Mouse (Mus musculus): Measurements from ENCODE around the gene Ninl. TPM values are rescaled to one million over a fixed set of nuclear protein-coding genes. Genes with fewer than 3 reads are reported as not detected.

The Ninl gene
- polyA plus RNA-seq, 2 experiments: 3.9 to 10.0 TPM

- TF ChIP-seq POLR2A (IDR thresholded peaks at IDR 0.05; ENCODE audit: borderline replicate concordance, extremely low read depth, insufficient read depth, insufficient read length): no peak
- peaks cover 6% of the 10 kb centered on the region; the same call in 1 of the 2 replicates for H3K36me3 ChIP-seq (ENCODE audit: control insufficient read depth, insufficient read depth, low read length)
- DNase-seq (ENCODE audit: low spot score) (no peak), ATAC-seq (ENCODE audit: low FRiP score, low read depth) (no peak)
- no peaks in the 10 kb centered on the region for H3K4me1 ChIP-seq (ENCODE audit: control insufficient read depth, insufficient read depth, low read length)
- no peak overlapping the region for H3K4me2 ChIP-seq (replicated peaks; ENCODE audit: low read depth, low read length, severe bottlenecking)
- no peaks in the 10 kb centered on the region for H3K27me3 ChIP-seq (ENCODE audit: control insufficient read depth, insufficient read depth, low read length)
- H3K4me3 ChIP-seq (replicated peaks; ENCODE audit: low read length): no peak overlapping the region
- WGBS: 88% methylated on average over 3 of the region's 3 CpGs
- no peak overlapping the region for H3K27ac ChIP-seq (replicated peaks; ENCODE audit: low read depth, low read length)
- H3K9ac ChIP-seq (ENCODE audit: low read depth, low read length, severe bottlenecking): no peak overlapping the region
- no peaks in the 10 kb centered on the region for H3K9me3 ChIP-seq (ENCODE audit: control insufficient read depth, low read length)
Measured at GRCm38 (mm10) chr2:150978791-150979190, 60.4 kb downstream of the Ninl start.

GRCm38 (mm10) chr2:150977676-150978075 is 61.5 kb downstream of the Ninl start:
- Histone ChIP-seq H3K4me2 (replicated peaks; ENCODE audit: low read depth, low read length, severe bottlenecking) (no peak overlapping the region), H3K4me1 (ENCODE audit: control insufficient read depth, insufficient read depth, low read length) (no peaks in the 10 kb centered on the region), H3K36me3 (ENCODE audit: control insufficient read depth, insufficient read depth, low read length) (peaks cover 11% of the 10 kb centered on the region), H3K9me3 (ENCODE audit: control insufficient read depth, low read length) (no peaks in the 10 kb centered on the region), H3K27me3 (ENCODE audit: control insufficient read depth, insufficient read depth, low read length) (no peaks in the 10 kb centered on the region), H3K27ac (replicated peaks; ENCODE audit: low read depth, low read length) (no peak overlapping the region), H3K9ac (ENCODE audit: low read depth, low read length, severe bottlenecking) (no peak overlapping the region), H3K4me3 (replicated peaks; ENCODE audit: low read length) (no peak overlapping the region)
- DNase-seq (ENCODE audit: low spot score) (no peak), ATAC-seq (ENCODE audit: low FRiP score, low read depth) (no peak)
- WGBS: 95% methylated on average over 6 of the region's 6 CpGs
- TF ChIP-seq POLR2A (IDR thresholded peaks at IDR 0.05; ENCODE audit: borderline replicate concordance, extremely low read depth, insufficient read depth, insufficient read length): no peak

GRCm38 (mm10) chr2:150976871-150977270 is 62.3 kb downstream of the Ninl start:
- TF ChIP-seq POLR2A (IDR thresholded peaks at IDR 0.05; ENCODE audit: borderline replicate concordance, extremely low read depth, insufficient read depth, insufficient read length): no peak
- no peak for DNase-seq (ENCODE audit: low spot score)
- Histone ChIP-seq H3K9ac (ENCODE audit: low read depth, low read length, severe bottlenecking) (no peak overlapping the region), H3K27me3 (ENCODE audit: control insufficient read depth, insufficient read depth, low read length) (no peaks in the 10 kb centered on the region), H3K36me3 (ENCODE audit: control insufficient read depth, insufficient read depth, low read length) (peaks cover 13% of the 10 kb centered on the region), H3K4me3 (replicated peaks; ENCODE audit: low read length) (no peak overlapping the region), H3K27ac (replicated peaks; ENCODE audit: low read depth, low read length) (no peak overlapping the region), H3K4me2 (replicated peaks; ENCODE audit: low read depth, low read length, severe bottlenecking) (no peak overlapping the region), H3K4me1 (ENCODE audit: control insufficient read depth, insufficient read depth, low read length) (no peaks in the 10 kb centered on the region), H3K9me3 (ENCODE audit: control insufficient read depth, low read length) (no peaks in the 10 kb centered on the region)
- WGBS: 91% methylated on average over 5 of the region's 5 CpGs
- ATAC-seq (ENCODE audit: low FRiP score, low read depth): no peak

GRCm38 (mm10) chr2:150973401-150974115 is 65.6 kb downstream of the Ninl start:
- WGBS: 93% methylated on average over 8 of the region's 8 CpGs
- Histone ChIP-seq H3K27me3 (ENCODE audit: control insufficient read depth, insufficient read depth, low read length) (no peaks in the 10 kb centered on the region), H3K9me3 (ENCODE audit: control insufficient read depth, low read length) (no peaks in the 10 kb centered on the region), H3K4me2 (replicated peaks; ENCODE audit: low read depth, low read length, severe bottlenecking) (no peak overlapping the region), H3K36me3 (ENCODE audit: control insufficient read depth, insufficient read depth, low read length) (peaks cover 28% of the 10 kb centered on the region), H3K4me3 (replicated peaks; ENCODE audit: low read length) (no peak overlapping the region), H3K27ac (replicated peaks; ENCODE audit: low read depth, low read length) (no peak overlapping the region), H3K4me1 (ENCODE audit: control insufficient read depth, insufficient read depth, low read length) (no peaks in the 10 kb centered on the region), H3K9ac (ENCODE audit: low read depth, low read length, severe bottlenecking) (no peak overlapping the region)
- no peak for ATAC-seq (ENCODE audit: low FRiP score, low read depth)
- no peak for TF ChIP-seq POLR2A (IDR thresholded peaks at IDR 0.05; ENCODE audit: borderline replicate concordance, extremely low read depth, insufficient read depth, insufficient read length)
- DNase-seq (ENCODE audit: low spot score): no peak

- Histone ChIP-seq H3K36me3 (ENCODE audit: control insufficient read depth, insufficient read depth, low read length) (peaks cover 28% of the 10 kb centered on the region), H3K4me3 (replicated peaks; ENCODE audit: low read length) (no peak overlapping the region), H3K4me2 (replicated peaks; ENCODE audit: low read depth, low read length, severe bottlenecking) (no peak overlapping the region), H3K9ac (ENCODE audit: low read depth, low read length, severe bottlenecking) (no peak overlapping the region), H3K9me3 (ENCODE audit: control insufficient read depth, low read length) (no peaks in the 10 kb centered on the region), H3K4me1 (ENCODE audit: control insufficient read depth, insufficient read depth, low read length) (no peaks in the 10 kb centered on the region), H3K27me3 (ENCODE audit: control insufficient read depth, insufficient read depth, low read length) (no peaks in the 10 kb centered on the region), H3K27ac (replicated peaks; ENCODE audit: low read depth, low read length) (no peak overlapping the region)
- DNase-seq (ENCODE audit: low spot score): no peak
- WGBS: 100% methylated on average over 3 of the region's 3 CpGs
- TF ChIP-seq POLR2A (IDR thresholded peaks at IDR 0.05; ENCODE audit: borderline replicate concordance, extremely low read depth, insufficient read depth, insufficient read length): no peak
- no peak for ATAC-seq (ENCODE audit: low FRiP score, low read depth)
Measured at GRCm38 (mm10) chr2:150972681-150973080, 66.5 kb downstream of the Ninl start.
